Mouse (Mus musculus): ENCODE results near the gene Cdip1.

DNA sequence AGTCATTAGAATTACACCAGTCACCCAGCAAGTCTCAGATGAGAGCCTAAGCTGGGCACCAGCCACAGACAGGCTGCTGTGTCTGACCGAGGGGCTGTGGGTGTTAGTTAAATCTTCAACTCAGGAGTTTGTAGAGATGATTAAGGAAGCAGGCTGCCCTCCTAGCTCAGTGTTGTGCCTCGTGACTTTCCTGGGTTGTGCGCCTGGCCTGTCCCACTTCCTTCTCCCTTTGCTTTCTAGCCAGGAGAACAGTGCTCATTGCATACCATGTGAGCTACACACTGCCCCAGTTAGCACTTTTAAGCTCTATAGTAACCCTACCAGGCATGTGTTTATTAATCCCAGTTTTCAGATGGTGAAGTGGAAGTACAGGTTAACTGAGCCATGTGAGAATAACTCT, 49.5 kb upstream of the Cdip1 start:
- TF ChIP-seq CTCF (IDR thresholded peaks at IDR 0.05; ENCODE audit: low read depth) (no peak), EP300 (IDR thresholded peaks at IDR 0.05; ENCODE audit: low read depth) (no peak)
